Comparison of ENCODE assay signal across 9 mouse cellular contexts in the genomic region with DNA sequence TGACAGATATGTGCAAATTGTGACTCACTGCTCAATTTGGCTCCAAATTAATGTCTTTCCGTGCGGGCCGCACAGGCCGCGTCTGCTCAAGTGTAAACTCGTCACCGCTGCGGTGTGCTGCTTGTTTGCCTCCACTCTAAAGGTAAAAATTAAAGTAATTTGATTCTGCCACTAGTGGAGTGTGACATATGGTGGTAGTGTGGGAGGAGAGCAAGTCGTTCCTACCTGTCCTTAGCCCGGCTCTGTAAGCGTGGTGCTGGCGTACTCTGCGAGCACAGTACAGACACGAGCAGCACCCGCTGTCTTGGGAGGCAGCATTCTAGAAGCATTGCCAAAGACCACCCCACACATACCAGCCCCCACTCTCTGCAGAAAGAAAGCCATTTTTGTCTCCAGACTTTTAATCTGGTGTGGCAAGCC.
DNase-seq lines count a peak whose midpoint lies in the region; ATAC-seq lines count a peak whose summit lies in the region.
"Had no signal": no experiment of that assay in that cellular context is flagged by ENCODE, and none has a peak within 500 bp of the region (broad histone marks: within the 10 kb centered on the region; RNA-seq: fewer than 3 reads in every experiment).

No protein-coding gene starts in this region.

- no peak overlapping the region for H3K9ac ChIP-seq in stomach, embryonic 15.5 days

- WGBS in stomach, embryonic 15.5 days: 59% methylated on average over 15 of the region's 15 CpGs

- no peaks in the 10 kb centered on the region for H3K27me3 ChIP-seq in stomach, embryonic 15.5 days (replicated peaks)

- no peaks in the 10 kb centered on the region for H3K9me3 ChIP-seq in stomach, embryonic 15.5 days

- DNase-seq in left cerebral cortex, adult 18-20 months (ENCODE audit: low spot score in 2 of 2): peak; percentile 53 to 58
- no peak for DNase-seq in left cerebral cortex, adult 11 months (ENCODE audit: low spot score)
- DNase-seq in left cerebral cortex, postnatal 14 days (ENCODE audit: low spot score in 2 of 2): peak; percentile 59 to 77
- no peak for DNase-seq in kidney, adult 8-10 months
- DNase-seq: kidney, postnatal 36 days had no signal

- peaks cover 14% of the 10 kb centered on the region; the same call in 1 of the 2 replicates for H3K4me1 ChIP-seq in stomach, embryonic 15.5 days

- H3K36me3 ChIP-seq in stomach, embryonic 15.5 days: no peaks in the 10 kb centered on the region

- peak; percentile 68 for ATAC-seq in frontal cortex, adult (ENCODE audit: low TSS enrichment)
- ATAC-seq in stomach, embryonic 15.5 days (ENCODE audit: insufficient read depth, low FRiP score, low read depth): peak; percentile 44; the same call in 1 of the 2 replicates
- ATAC-seq in erythroblast, adult 5-6 weeks (replicated peaks; ENCODE audit: low FRiP score, poor library complexity, severe bottlenecking): no peak
- no peak for ATAC-seq in activated CD4-positive, CD25-positive, alpha-beta regulatory T cell, adult 4 months

- no peak overlapping the region for H3K4me3 ChIP-seq in stomach, embryonic 15.5 days (replicated peaks)

- intact Hi-C loops in left cerebral cortex, postnatal 14 days (cut with DNase I): no loop called here

- H3K4me2 ChIP-seq in stomach, embryonic 15.5 days: no peak overlapping the region

- no peak overlapping the region for H3K27ac ChIP-seq in stomach, embryonic 15.5 days

Comparison
In these comparisons a context has a peak if more than half of its experiments do, and no peak if none do; other contexts are left out.
1. DNase-seq: peak in left cerebral cortex, adult 18-20 months (2 of 2) and left cerebral cortex, postnatal 14 days (2 of 2); none in left cerebral cortex, adult 11 months (single experiment) and kidney, adult 8-10 months (0 of 2).
2. ATAC-seq: peak in frontal cortex, adult (single experiment) and stomach, embryonic 15.5 days (single experiment); none in erythroblast, adult 5-6 weeks (single experiment) and activated CD4-positive, CD25-positive, alpha-beta regulatory T cell, adult 4 months (single experiment).